Mouse (Mus musculus): ENCODE results near the gene Slc30a4. TPM values are rescaled to one million over a fixed set of nuclear protein-coding genes. Genes with fewer than 3 reads are reported as not detected.

Gene Slc30a4
- total RNA-seq, 2 experiments from 2014 or later: 13.1 to 14.8 TPM

- DNase-seq: no peak
- intact Hi-C loops (cut with DNase I; ENCODE audit: low total_unique reads): loop anchor here (10.0 kb wide), 1 partner anchor 118 kb away; no protein-coding TSS in a partner anchor
Measured at GRCm38 (mm10) chr2:122636686-122637085, 65.8 kb downstream of the Slc30a4 start, which contains the start of gene AA467197. TSS of gene AA467197 (plus strand) at chr2:122636986.

Small RNA genes within 50 kb of the gene (microRNA-seq; reads per million reads assigned to microRNA genes)
- gene Mir147: 0.50 to 0.96 reads per million in 2 experiments

Other genes with a start within 250 kb of the Slc30a4 start
- under 1 TPM; 0.10 to 0.20 TPM for gene Gm14085, start 217.7 kb downstream of the Slc30a4 start, total RNA-seq (2021)
- gene Gatm, start 91.4 kb downstream of the Slc30a4 start, total RNA-seq (2021): 10 to 100 TPM; 35.3 to 72.2 TPM
- not detected for gene AA467197, start 65.7 kb downstream of the Slc30a4 start, total RNA-seq (2021)
- 10 to 100 TPM; 16.8 to 19.3 TPM for gene Bloc1s6, start 35.8 kb upstream of the Slc30a4 start, total RNA-seq (2021)
- gene Sqor, start 62.6 kb upstream of the Slc30a4 start, total RNA-seq (2021): 10 to 100 TPM in 1 of 2 experiments, 1 to 10 TPM in 1; 9.0 to 12.6 TPM

All from gastrocnemius, postnatal 14 days (tissue).